Mouse (Mus musculus) C2C12 (cell line): ENCODE data around the gene Atg13. TPM values are rescaled to one million over a fixed set of nuclear protein-coding genes. Genes with fewer than 3 reads are reported as not detected.

Experiments
- H3K27me3 ChIP-seq: one replicate; pipeline ENCODE4 v1.6.1; 2011; ENCODE audit not compliant: control insufficient read depth, insufficient read depth, insufficient read length
- H3K36me3 ChIP-seq: one replicate; pipeline ENCODE4 v1.6.1; 2011; ENCODE audit not compliant: control insufficient read depth, insufficient read depth
- H3K4me3 ChIP-seq: one replicate; pipeline ENCODE4 v1.5.1; 2011; ENCODE audit warnings: mild to moderate bottlenecking, control low read depth; ENCODE audit not compliant: poor library complexity, insufficient read depth, severe bottlenecking
- H3K79me2 ChIP-seq: one replicate; pipeline ENCODE4 v1.6.1; 2011; ENCODE audit not compliant: control insufficient read depth, insufficient read depth
- H3K79me3 ChIP-seq: one replicate; pipeline ENCODE4 v1.6.1; 2011; ENCODE audit warnings: low read depth, control low read depth
- H3ac ChIP-seq: one replicate; pipeline ENCODE3; 2011; ENCODE audit warnings: low read depth; ENCODE audit not compliant: control insufficient read depth, insufficient read length
- CEBPB ChIP-seq: IDR thresholded peaks from one replicate; pipeline ENCODE4 v1.6.1; 2011; ENCODE audit warnings: low read depth, mild to moderate bottlenecking, control low read depth, moderate library complexity
- CTCF ChIP-seq: IDR thresholded peaks from one replicate; pipeline ENCODE4 v1.5.1; 2011; ENCODE audit not compliant: control insufficient read depth, insufficient read depth, insufficient read length
- FOSL1 ChIP-seq: IDR thresholded peaks from one replicate; pipeline ENCODE4 v1.8.0; 2011; ENCODE audit warnings: mild to moderate bottlenecking, low read length; ENCODE audit not compliant: poor library complexity, insufficient read depth, severe bottlenecking
- MAX ChIP-seq: IDR thresholded peaks from one replicate; pipeline ENCODE4 v1.6.1; 2011; ENCODE audit warnings: mild to moderate bottlenecking, control low read depth
- MYOD1 ChIP-seq: IDR thresholded peaks from one replicate; pipeline ENCODE4 v1.6.1; 2011; ENCODE audit warnings: low read depth; ENCODE audit not compliant: control insufficient read depth, insufficient read length
- MYOG ChIP-seq: IDR thresholded peaks from one replicate; pipeline ENCODE4 v1.6.1; 2011; ENCODE audit not compliant: control insufficient read depth, insufficient read length; ENCODE audit errors: extremely low read depth
- USF1 ChIP-seq: IDR thresholded peaks from one replicate; pipeline ENCODE4 v1.6.1; 2011; ENCODE audit warnings: low read depth, mild to moderate bottlenecking, control low read depth, moderate library complexity
- polyA plus RNA-seq: library from polyadenylated mRNA; unstranded; fragments of >200 nt; fragmentation: generic; extraction: Trizol; gene quantifications from one replicate; pipeline ENCODE4 v1.2.1, GENCODE M21; 2012; ENCODE audit warnings: missing spikeins

The Atg13 gene
- polyA plus RNA-seq, 1 experiment, result 12.9 TPM

- no peaks in the 10 kb centered on the region for H3K36me3 ChIP-seq
- TF ChIP-seq CTCF, result no peak
- TF ChIP-seq USF1, result peak; percentile 35
- H3K79me2 ChIP-seq, result no peaks in the 10 kb centered on the region
- H3K27me3 ChIP-seq, result peaks cover 10% of the 10 kb centered on the region
- no peaks in the 10 kb centered on the region for H3K79me3 ChIP-seq
- no peak overlapping the region for H3K4me3 ChIP-seq
- no peak overlapping the region for H3ac ChIP-seq
Measured at GRCm38 (mm10) chr2:91723382-91723781, 13.0 kb upstream of the Atg13 start.

- Histone ChIP-seq H3K27me3 (no peaks in the 10 kb centered on the region), H3K79me3 (no peaks in the 10 kb centered on the region), H3ac (no peak overlapping the region), H3K79me2 (no peaks in the 10 kb centered on the region), H3K36me3 (no peaks in the 10 kb centered on the region), H3K4me3 (no peak overlapping the region)
- TF ChIP-seq MYOG, result no peak
- no peak for TF ChIP-seq CTCF
- TF ChIP-seq USF1, result no peak
- TF ChIP-seq MYOD1, result no peak
- no peak for TF ChIP-seq CEBPB
- TF ChIP-seq MAX, result no peak
- TF ChIP-seq FOSL1, result no peak
Measured at GRCm38 (mm10) chr2:91718276-91718675, 7.9 kb upstream of the Atg13 start.

- H3K36me3 ChIP-seq, result no peaks in the 10 kb centered on the region
- peaks cover 10% of the 10 kb centered on the region for H3K79me2 ChIP-seq
- H3K27me3 ChIP-seq, result no peaks in the 10 kb centered on the region
- no peak overlapping the region for H3ac ChIP-seq
- peaks cover 3% of the 10 kb centered on the region for H3K79me3 ChIP-seq
- no peak for TF ChIP-seq FOSL1
- TF ChIP-seq USF1, result no peak
- no peak overlapping the region for H3K4me3 ChIP-seq
Measured at GRCm38 (mm10) chr2:91714921-91715320, 4.5 kb upstream of the Atg13 start.

- peak overlapping the region; percentile 98 for H3K4me3 ChIP-seq
- peaks cover 7% of the 10 kb centered on the region for H3K79me3 ChIP-seq
- no peaks in the 10 kb centered on the region for H3K36me3 ChIP-seq
- peaks cover 17% of the 10 kb centered on the region for H3K79me2 ChIP-seq
- peak overlapping the region; percentile 67 for H3ac ChIP-seq
- TF ChIP-seq FOSL1, result no peak
- no peak for TF ChIP-seq MYOG
- no peak for TF ChIP-seq MAX
- no peak for TF ChIP-seq CEBPB
- no peak for TF ChIP-seq CTCF
- TF ChIP-seq USF1, result no peak
- no peaks in the 10 kb centered on the region for H3K27me3 ChIP-seq
Measured at GRCm38 (mm10) chr2:91711256-91711925, 1.0 kb upstream of the Atg13 start.

- Histone ChIP-seq H3K4me3 (no peak overlapping the region), H3K79me3 (peaks cover 7% of the 10 kb centered on the region), H3ac (no peak overlapping the region), H3K27me3 (no peaks in the 10 kb centered on the region), H3K79me2 (peaks cover 17% of the 10 kb centered on the region), H3K36me3 (no peaks in the 10 kb centered on the region)
- no peak for TF ChIP-seq CTCF
- no peak for TF ChIP-seq MYOD1
- TF ChIP-seq MYOG, result no peak
- TF ChIP-seq CEBPB, result no peak
- TF ChIP-seq MAX, result no peak
- no peak for TF ChIP-seq FOSL1
Measured at GRCm38 (mm10) chr2:91708361-91708760, 2.0 kb downstream of the Atg13 start.

GRCm38 (mm10) chr2:91706456-91706855 lies 3.9 kb downstream of the Atg13 start:
- TF ChIP-seq CTCF (no peak), CEBPB (no peak), MYOG (no peak), MAX (no peak), FOSL1 (no peak), USF1 (no peak), MYOD1 (no peak)
- no peaks in the 10 kb centered on the region for H3K36me3 ChIP-seq
- no peak overlapping the region for H3ac ChIP-seq
- peaks cover 15% of the 10 kb centered on the region for H3K79me2 ChIP-seq
- H3K27me3 ChIP-seq, result no peaks in the 10 kb centered on the region
- H3K79me3 ChIP-seq, result peaks cover 5% of the 10 kb centered on the region
- no peak overlapping the region for H3K4me3 ChIP-seq
